Mouse (Mus musculus): ENCODE measurements around the gene 1700001K19Rik.

DNA sequence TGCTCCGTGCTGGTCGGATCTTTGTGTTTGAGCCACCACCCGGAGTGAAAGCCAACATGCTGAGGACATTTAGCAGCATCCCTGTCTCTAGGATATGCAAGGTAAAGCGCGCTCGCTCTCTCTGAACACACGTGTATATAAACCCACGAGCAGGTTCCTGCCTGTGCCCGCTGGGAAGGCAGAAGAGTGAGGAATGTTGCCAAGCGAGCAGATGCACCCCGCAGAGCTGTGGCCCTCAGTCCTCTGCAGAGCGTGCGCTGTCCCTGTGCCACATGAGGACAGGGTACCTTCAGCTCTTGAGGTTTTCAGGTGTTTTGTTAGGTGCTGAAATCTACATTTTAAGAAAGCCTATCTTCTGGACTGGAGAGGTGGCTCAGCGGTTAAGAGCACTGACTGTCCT lies 20.7 kb downstream of the 1700001K19Rik start:
- no peak for TF ChIP-seq POLR2AphosphoS5 (IDR thresholded peaks at IDR 0.05; ENCODE audit: borderline replicate concordance, low read depth, low read length)
- TF ChIP-seq RCOR1 (IDR thresholded peaks at IDR 0.05; ENCODE audit: low read depth, low read length), result no peak
- TF ChIP-seq MAX (IDR thresholded peaks at IDR 0.05; ENCODE audit: low read length), result no peak
- TF ChIP-seq E2F4 (IDR thresholded peaks at IDR 0.05; ENCODE audit: borderline replicate concordance, low read depth, low read length), result no peak
- no peak for TF ChIP-seq TCF12 (IDR thresholded peaks at IDR 0.05; ENCODE audit: low read depth, low read length)
